Mouse (Mus musculus): ENCODE measurements around the gene Slc25a53. TPM values are rescaled to one million over a fixed set of nuclear protein-coding genes. Genes with fewer than 3 reads are reported as not detected.

Gene Slc25a53
- 4.5 and 10.0 TPM in 2 replicates for polyA plus RNA-seq (2012; ENCODE audit: insufficient read depth, insufficient read length, missing spikeins)

DNA sequence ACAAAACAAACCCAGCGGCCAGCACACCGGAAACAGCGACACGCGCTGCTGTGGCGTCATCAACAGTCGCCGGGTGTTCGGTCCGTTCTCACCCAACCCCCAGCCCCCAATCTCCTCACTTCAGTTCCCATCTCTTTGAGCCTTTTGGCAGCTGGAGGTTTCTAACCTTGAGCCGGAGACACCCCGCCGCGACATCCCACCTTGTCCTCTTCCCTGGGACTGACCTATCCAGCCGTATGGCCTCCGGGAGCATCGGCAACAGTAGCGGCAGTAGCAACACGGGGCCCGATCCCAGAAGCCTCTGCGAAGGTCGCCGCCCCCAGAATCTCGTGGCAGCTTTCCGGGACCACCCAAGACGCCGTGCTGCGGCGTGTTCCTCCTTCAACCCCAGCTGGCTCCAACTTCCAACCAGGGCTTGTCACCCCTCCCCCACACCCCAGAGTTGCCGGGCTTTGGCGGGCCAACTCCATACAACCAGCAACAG is at the start of gene Slc25a53:
Gene Slc25a53, minus strand, starts transcription at position 303 of the 484 bp plus-strand sequence.
- no peaks in the 10 kb centered on the region; the same call in 1 of the 2 replicates for H3K4me1 ChIP-seq (ENCODE audit: control insufficient read depth, insufficient read depth, insufficient read length, low read length)
- peak within 1 kb of the TSS; percentile 93 for H3K27ac ChIP-seq (replicated peaks; ENCODE audit: low read depth, low read length)
- H3K4me3 ChIP-seq (ENCODE audit: insufficient read depth, low read depth, low read length): peak within 1 kb of the TSS; percentile 82

DNA sequence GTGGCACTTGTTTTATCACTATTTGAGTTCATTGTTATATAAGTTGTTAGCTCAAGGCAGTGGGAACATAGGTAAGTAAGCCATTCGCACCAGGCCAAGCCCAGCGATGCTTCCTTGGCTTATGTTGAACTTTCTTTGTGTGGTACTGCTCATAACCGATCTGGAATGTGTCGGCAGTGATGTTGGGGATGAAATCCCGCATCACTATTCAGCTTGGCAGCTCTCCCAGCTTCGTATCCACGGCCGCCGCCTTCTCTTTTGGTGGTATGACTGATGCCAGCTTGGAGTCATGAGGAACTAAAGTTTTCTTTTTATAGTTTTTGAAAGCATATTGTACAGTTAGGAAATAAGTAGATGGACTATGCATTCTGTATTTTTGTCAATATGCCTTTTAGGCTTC is 25.1 kb upstream of the Slc25a53 start:
- Histone ChIP-seq H3K4me1 (ENCODE audit: control insufficient read depth, insufficient read depth, insufficient read length, low read length) (no peaks in the 10 kb centered on the region), H3K27ac (replicated peaks; ENCODE audit: low read depth, low read length) (no peak overlapping the region), H3K4me3 (ENCODE audit: insufficient read depth, low read depth, low read length) (no peak overlapping the region)

DNA sequence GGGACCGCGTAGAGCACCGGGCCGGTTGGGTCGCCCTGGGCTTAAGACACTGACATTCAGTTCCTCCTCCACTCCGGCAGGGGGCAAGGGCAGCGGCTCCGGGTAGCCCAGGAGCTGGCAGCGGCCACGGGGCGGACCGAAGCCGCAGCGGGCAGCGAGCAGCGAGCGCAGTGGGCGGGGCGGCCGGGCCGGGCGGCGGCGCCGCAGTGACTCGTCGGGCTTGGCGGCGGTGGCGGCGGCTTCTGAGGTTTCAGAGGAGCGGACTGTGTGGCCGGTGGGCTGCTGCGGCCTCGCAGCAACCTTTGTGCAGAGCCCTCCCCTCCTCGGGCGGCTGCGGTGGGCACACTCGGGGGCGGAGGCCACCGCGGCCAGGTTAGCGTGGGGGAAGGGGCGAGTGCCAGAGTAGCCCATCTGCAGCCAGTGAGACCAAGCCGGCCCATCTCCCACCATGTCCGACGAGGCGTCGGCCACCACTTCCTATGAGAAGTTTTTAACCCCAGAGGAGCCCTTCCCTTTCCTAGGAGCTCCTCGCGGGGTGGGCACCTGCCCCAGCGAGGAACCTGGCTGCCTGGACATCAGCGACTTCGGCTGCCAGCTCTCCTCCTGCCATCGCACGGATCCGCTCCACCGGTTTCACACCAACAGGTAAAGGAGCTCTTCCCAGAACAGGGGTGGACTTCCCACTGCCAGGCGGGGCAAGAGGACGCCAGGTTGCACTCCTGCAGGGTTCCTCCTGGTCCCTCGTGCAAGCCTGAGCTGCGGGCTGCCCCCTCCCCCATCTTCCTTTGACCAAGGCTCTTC is 11.5 kb upstream of the Slc25a53 start, which contains the start of gene Fam199x:
Gene Fam199x, plus strand, starts transcription at position 170 of the 801 bp plus-strand sequence.
- Histone ChIP-seq H3K4me3 (ENCODE audit: insufficient read depth, low read depth, low read length) (peak within 1 kb of the TSS; percentile 91), H3K27ac (replicated peaks; ENCODE audit: low read depth, low read length) (peak within 1 kb of the TSS; percentile 66), H3K4me1 (ENCODE audit: control insufficient read depth, insufficient read depth, insufficient read length, low read length) (no peaks in the 10 kb centered on the region)

DNA sequence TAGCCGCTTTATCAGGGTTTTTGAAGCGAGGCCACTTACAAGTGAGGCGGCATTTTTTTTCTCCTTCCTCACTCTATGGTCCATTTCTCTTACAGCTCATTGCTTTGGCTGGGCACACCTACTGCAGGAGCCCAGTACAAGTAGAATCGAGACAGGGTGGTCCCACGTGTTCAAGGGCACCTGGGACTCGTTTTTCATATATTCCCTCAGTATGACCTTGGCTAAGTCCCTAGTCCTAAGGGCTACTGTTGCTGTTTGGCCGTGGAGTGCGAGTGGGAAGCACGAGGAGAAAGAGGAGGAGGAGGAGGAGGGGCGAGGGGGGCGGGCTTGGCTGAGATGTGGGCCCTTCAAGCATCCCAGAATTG is 10.9 kb upstream of the Slc25a53 start:
- H3K4me3 ChIP-seq (ENCODE audit: insufficient read depth, low read depth, low read length): peak overlapping the region; percentile 91
- peak overlapping the region; percentile 66 for H3K27ac ChIP-seq (replicated peaks; ENCODE audit: low read depth, low read length)
- H3K4me1 ChIP-seq (ENCODE audit: control insufficient read depth, insufficient read depth, insufficient read length, low read length): no peaks in the 10 kb centered on the region

DNA sequence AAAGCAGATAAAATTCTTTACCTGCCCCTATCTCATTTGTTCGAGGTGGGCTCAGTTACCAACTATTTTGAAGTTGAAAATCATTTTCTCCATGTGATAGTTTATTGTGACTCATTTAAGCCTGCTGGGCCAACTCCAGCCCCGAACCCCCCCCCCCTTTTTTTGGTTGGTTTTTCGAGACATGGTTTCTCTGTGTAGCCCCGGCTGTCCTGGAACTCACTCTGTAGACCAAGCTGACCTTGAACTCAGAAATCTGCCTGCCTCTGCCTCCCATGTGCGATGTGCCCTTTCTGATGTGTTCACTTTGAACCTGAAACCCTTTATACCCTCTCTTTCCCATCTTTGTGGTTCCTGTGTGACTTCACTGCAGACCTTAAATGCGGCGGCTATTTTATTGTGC is 400 bp upstream of the Slc25a53 start:
- Histone ChIP-seq H3K4me1 (ENCODE audit: control insufficient read depth, insufficient read depth, insufficient read length, low read length) (no peaks in the 10 kb centered on the region; the same call in 1 of the 2 replicates), H3K27ac (replicated peaks; ENCODE audit: low read depth, low read length) (peak overlapping the region; percentile 93), H3K4me3 (ENCODE audit: insufficient read depth, low read depth, low read length) (peak overlapping the region; percentile 82)

DNA sequence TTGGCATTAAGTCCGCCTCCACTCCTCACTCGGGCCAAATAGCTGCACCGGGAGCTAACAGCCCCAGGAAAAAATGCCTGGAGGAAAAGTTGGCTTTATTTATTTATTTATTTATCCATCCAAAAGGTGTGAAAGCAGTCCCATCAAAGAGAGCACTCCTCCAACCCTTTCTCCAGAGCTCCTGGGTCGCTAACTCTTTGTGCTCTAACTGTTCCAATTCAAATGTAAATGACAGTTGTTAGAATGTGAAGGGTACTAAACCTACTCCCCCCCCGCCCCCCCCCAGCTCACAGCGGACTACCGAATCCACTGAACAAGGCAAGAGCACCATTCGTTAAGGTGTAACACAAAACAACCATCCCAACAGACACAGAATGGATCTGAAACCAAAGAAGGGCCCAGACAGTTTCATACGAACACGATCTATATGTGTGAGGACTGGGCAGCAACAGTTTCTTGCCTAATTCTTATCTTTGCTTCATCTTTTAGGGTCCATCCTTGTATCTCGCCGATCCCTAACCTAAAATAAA is 567 bp downstream of the Slc25a53 start:
- peak overlapping the region; percentile 82 for H3K4me3 ChIP-seq (ENCODE audit: insufficient read depth, low read depth, low read length)
- no peaks in the 10 kb centered on the region; the same call in 1 of the 2 replicates for H3K4me1 ChIP-seq (ENCODE audit: control insufficient read depth, insufficient read depth, insufficient read length, low read length)
- H3K27ac ChIP-seq (replicated peaks; ENCODE audit: low read depth, low read length): peak overlapping the region; percentile 61

DNA sequence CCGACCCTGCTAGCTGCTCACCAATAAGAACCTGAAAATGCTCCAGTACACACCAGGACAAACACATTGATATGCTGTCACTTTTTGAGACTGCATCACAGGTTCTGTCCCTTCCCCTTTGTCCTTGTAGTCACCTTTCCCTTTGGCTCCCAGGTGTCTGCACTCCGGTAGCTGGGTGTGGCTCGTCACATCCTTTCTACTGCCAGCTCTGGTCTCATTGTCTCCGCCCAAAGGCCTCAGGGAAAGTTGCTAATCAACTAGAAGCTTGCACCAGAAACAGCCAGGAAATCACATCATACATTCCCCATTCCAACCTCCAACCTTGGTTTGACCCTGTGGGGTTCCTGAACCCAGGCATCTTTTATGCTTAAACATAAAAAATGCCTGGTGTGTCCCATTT is 3.8 kb downstream of the Slc25a53 start:
- Histone ChIP-seq H3K4me3 (ENCODE audit: insufficient read depth, low read depth, low read length) (no peak overlapping the region), H3K4me1 (ENCODE audit: control insufficient read depth, insufficient read depth, insufficient read length, low read length) (no peaks in the 10 kb centered on the region; the same call in 1 of the 2 replicates), H3K27ac (replicated peaks; ENCODE audit: low read depth, low read length) (no peak overlapping the region)

DNA sequence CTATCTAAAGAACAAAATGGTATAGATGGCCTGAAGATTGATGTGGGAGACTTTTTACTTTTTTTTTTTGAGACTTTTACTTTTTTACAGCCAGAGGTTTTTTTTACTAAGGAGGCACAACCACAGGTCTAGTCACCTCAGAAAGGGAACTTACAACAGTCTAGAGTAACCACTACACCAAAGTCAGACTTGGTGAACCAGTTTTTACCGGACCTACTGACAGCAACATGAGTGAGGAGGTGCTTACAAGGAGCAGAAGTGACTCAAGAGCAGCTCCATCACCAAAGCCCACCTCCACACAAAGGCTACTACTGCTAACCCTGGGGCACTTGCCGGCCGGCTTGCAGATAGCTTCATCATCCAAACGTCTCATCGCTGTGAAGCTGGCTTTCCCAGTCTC is 6.4 kb downstream of the Slc25a53 start:
- no peak overlapping the region for H3K27ac ChIP-seq (replicated peaks; ENCODE audit: low read depth, low read length)
- H3K4me1 ChIP-seq (ENCODE audit: control insufficient read depth, insufficient read depth, insufficient read length, low read length): no peaks in the 10 kb centered on the region
- no peak overlapping the region for H3K4me3 ChIP-seq (ENCODE audit: insufficient read depth, low read depth, low read length)

DNA sequence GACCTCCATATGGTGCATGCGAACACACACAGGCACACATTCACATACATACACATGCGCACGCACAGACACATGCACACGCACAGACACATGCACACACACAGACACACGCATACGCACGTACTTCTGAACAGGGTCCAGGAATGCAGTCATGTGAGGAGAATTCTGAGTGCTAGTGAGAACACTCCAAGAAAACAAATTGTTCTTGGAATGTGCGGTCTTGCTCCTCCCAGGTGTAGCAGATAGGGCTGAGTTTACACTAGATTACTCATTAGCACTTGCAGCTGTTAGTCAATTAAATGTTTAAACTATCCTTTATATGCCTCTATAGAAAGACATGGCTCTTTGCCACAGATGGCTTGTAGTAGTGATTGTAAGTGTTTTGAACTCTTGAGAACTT is 7.2 kb downstream of the Slc25a53 start:
- Histone ChIP-seq H3K4me3 (ENCODE audit: insufficient read depth, low read depth, low read length) (no peak overlapping the region), H3K4me1 (ENCODE audit: control insufficient read depth, insufficient read depth, insufficient read length, low read length) (no peaks in the 10 kb centered on the region), H3K27ac (replicated peaks; ENCODE audit: low read depth, low read length) (no peak overlapping the region)

DNA sequence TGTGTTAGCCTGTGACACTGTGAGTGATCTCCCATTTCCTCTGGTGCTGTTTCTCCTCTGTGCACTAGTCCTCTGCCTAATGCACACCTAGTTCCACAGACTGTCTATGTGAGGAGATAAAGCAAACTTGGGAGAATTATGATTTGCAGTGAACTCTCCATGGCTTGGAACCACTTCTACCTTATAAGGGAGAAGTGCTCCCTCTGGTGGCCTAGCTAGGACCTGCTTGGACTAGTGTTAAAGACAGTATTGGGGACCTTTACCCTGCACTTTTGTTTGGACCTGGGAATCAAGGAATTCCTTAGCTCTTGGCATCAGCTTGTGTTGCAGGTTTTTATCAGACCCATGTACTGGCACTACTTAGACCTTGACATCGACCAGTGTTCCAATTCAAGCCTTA is 18.8 kb downstream of the Slc25a53 start:
- H3K27ac ChIP-seq (replicated peaks; ENCODE audit: low read depth, low read length): no peak overlapping the region
- H3K4me3 ChIP-seq (ENCODE audit: insufficient read depth, low read depth, low read length): no peak overlapping the region
- no peaks in the 10 kb centered on the region; the same call in 1 of the 2 replicates for H3K4me1 ChIP-seq (ENCODE audit: control insufficient read depth, insufficient read depth, insufficient read length, low read length)

DNA sequence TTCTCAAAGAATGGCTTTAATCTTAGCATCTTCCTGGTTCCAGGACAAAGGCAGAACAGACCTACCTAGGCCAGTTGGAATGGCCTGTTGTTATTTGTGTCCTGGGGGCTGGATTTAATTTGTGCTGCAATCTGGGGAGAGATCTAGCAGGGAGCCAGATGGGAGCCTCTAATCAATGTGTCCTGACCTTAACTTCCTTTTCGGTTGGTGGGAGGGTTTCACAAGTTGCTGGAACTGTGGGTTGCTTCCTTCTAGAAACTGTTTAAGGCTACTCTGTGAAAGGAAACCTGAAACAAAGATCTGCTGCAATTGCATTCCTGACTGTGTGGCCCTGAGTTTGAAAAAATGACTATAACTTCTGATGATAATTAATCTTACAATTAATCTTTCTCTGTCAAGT is 20.4 kb downstream of the Slc25a53 start:
- Histone ChIP-seq H3K4me1 (ENCODE audit: control insufficient read depth, insufficient read depth, insufficient read length, low read length) (no peaks in the 10 kb centered on the region; the same call in 1 of the 2 replicates), H3K4me3 (ENCODE audit: insufficient read depth, low read depth, low read length) (no peak overlapping the region), H3K27ac (replicated peaks; ENCODE audit: low read depth, low read length) (no peak overlapping the region)

DNA sequence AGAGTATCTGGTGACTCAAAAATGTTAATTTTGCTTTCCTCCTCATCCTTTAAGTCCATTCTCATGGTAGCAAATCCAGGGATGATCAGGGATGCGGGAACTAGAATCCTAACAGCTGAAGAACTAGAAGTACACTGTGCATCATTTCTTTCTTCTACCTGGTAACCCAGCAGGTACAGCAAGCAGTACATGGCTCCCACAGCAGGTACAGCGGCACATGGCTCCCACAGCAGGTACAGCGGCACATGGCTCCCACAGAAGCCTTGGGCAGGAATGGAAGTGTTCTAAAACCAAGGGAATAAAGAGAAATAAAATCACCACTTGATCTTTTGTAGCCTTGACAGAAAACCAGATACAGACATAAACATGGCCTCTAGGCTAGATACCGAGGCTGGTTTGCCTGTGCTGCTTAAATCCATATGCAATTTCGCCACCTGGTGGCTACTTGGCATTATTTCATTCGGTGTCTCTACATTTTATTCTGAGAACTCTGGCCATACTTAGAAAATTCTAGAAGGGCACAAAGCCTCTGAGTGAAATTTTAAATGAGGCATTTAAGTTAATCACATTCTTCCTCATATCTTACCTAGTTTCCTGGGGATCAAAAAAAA is 22.9 kb downstream of the Slc25a53 start:
- Histone ChIP-seq H3K4me3 (ENCODE audit: insufficient read depth, low read depth, low read length) (no peak overlapping the region), H3K4me1 (ENCODE audit: control insufficient read depth, insufficient read depth, insufficient read length, low read length) (no peaks in the 10 kb centered on the region; the same call in 1 of the 2 replicates), H3K27ac (replicated peaks; ENCODE audit: low read depth, low read length) (no peak overlapping the region)

DNA sequence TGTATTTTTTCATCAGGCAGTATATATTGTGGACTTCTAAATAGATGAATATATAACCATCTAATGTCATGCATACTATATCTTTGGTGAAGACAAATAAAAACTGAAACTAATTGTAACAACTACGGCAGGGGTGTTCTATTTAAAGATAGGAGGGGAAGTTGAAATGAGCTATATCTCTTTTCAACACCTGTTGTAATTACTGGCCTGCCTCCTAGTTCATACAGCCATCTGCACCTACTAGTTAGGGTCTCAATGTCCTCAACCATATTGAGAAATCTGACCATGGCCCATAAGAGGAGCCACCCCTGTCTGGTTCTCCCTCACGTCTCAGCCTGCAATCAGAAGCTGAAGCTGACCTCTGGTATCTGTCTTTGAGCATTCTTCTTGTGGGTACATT is 41.8 kb downstream of the Slc25a53 start:
- no peak overlapping the region for H3K4me3 ChIP-seq (ENCODE audit: insufficient read depth, low read depth, low read length)
- no peak overlapping the region for H3K27ac ChIP-seq (replicated peaks; ENCODE audit: low read depth, low read length)

DNA sequence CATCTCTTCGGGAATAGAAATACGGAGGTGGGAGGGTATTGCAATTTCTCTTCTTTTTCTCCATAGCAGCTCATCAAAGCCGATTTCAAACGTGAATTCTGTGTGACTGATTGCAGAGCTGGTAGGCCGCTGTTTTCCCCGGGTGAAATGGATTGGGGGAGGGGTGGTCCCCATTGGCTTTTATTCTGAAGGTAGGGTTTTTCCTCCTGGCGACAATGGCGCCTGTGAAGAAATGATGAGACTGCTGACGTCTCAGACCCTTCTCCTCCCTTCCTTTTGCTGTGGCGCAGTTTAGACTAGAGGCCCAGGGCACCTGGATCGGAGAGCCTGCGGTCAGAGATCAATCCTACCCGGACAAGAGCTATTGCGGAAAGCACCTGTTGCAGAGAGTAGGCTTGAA is 44.5 kb downstream of the Slc25a53 start:
- H3K4me1 ChIP-seq (ENCODE audit: control insufficient read depth, insufficient read depth, insufficient read length, low read length): no peaks in the 10 kb centered on the region
- H3K4me3 ChIP-seq (ENCODE audit: insufficient read depth, low read depth, low read length): no peak overlapping the region
- no peak overlapping the region for H3K27ac ChIP-seq (replicated peaks; ENCODE audit: low read depth, low read length)

More for the DNA sequence above, 41.8 kb downstream of the Slc25a53 start:
- no peaks in the 10 kb centered on the region for H3K4me1 ChIP-seq (ENCODE audit: control insufficient read depth, insufficient read depth, insufficient read length, low read length)

DNA sequence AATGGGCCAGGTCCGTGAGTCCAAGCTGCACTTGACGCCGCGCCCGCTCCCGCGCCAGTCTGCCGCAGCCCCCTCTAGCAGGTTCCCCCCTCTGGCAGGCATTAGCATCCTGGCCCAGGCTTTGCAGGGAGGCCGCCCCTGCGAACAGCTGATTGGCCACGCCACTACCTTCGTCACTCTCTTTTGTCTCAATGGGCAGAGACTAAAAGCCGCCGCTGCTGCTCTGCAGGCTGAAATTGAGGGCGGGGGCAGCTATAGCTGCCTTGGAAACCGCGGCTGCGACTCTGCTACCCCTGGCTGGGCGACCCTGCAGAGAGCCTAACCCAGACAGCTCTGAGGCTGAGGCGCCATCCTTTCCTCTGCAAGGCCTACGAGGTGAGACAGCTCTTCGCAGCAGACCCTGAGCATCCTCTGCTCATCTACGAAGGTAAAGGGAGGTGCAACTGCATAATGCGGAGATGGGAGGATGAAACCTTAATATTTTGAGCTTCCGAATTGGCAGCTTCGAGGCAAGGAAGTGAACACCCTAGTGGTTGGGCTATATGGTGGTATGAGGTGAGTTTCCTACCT is 45.0 kb downstream of the Slc25a53 start, which contains the start of gene Zcchc18:
Gene Zcchc18, plus strand, starts transcription at position 178 of the 570 bp plus-strand sequence.
- H3K4me1 ChIP-seq (ENCODE audit: control insufficient read depth, insufficient read depth, insufficient read length, low read length): no peaks in the 10 kb centered on the region
- H3K27ac ChIP-seq (replicated peaks; ENCODE audit: low read depth, low read length): no peak within 1 kb of the TSS
- peak within 1 kb of the TSS; percentile 31 for H3K4me3 ChIP-seq (ENCODE audit: insufficient read depth, low read depth, low read length)

Data from brown adipose tissue, adult 24 weeks (tissue).